33 mouse cellular contexts compared by ENCODE assay signal in genomic region chr2:119296756-119297155, GRCm38 (mm10). TPM values are rescaled to one million over a fixed set of nuclear protein-coding genes. Genes with fewer than 3 reads are reported as not detected.
A peak's percentile ranks its signal among the peaks of the same experiment; 100 is the strongest.
DNase-seq lines count a peak whose midpoint lies in the region; ATAC-seq and TF ChIP-seq lines count a peak whose summit lies in the region.
"Had no signal": no experiment of that assay in that cellular context is flagged by ENCODE, and none has a peak within 500 bp of the region (broad histone marks: within the 10 kb centered on the region; RNA-seq: fewer than 3 reads in every experiment).

No protein-coding gene starts in this region.

- no peak overlapping the region for H3K27ac ChIP-seq in heart, embryonic 10.5 days
- H3K27ac ChIP-seq in stomach, postnatal 0 days (replicated peaks) = no peak overlapping the region
- H3K27ac ChIP-seq: embryonic facial prominence, embryonic 10.5 days; embryonic facial prominence, embryonic 13.5 days; forebrain, embryonic 10.5 days; forebrain, embryonic 13.5 days; heart, embryonic 15.5 days; hindbrain, embryonic 14.5 days; hindbrain, postnatal 0 days had no signal

- no peak for TF ChIP-seq CTCF in stomach, postnatal 0 days (IDR thresholded peaks at IDR 0.05; ENCODE audit: low read depth)

- intact Hi-C loops in heart, postnatal 25 days (cut with DNase I) = loop anchor here (5.0 kb wide), 1 partner anchor 226 kb away; no protein-coding TSS in a partner anchor

- H3K4me1 ChIP-seq in heart, embryonic 10.5 days = peaks cover 23% of the 10 kb centered on the region
- H3K4me1 ChIP-seq in stomach, postnatal 0 days (replicated peaks; ENCODE audit: control insufficient read depth, insufficient read depth) = peaks cover 8% of the 10 kb centered on the region

- H3K4me3 ChIP-seq in heart, embryonic 10.5 days = no peak overlapping the region
- no peak overlapping the region for H3K4me3 ChIP-seq in stomach, postnatal 0 days (ENCODE audit: low read depth, low read length)
- H3K4me3 ChIP-seq: embryonic facial prominence, embryonic 10.5 days; embryonic facial prominence, embryonic 13.5 days; erythroblast, embryonic 14.5 days; forebrain, embryonic 10.5 days; forebrain, embryonic 13.5 days; heart, embryonic 12.5 days; heart, embryonic 15.5 days had no signal

- no peak overlapping the region for H3K4me2 ChIP-seq in stomach, postnatal 0 days (replicated peaks; ENCODE audit: low read depth)
- H3K4me2 ChIP-seq: embryonic facial prominence, embryonic 13.5 days; forebrain, embryonic 13.5 days; heart, embryonic 12.5 days; heart, embryonic 15.5 days; hindbrain, embryonic 14.5 days had no signal

- H3K9ac ChIP-seq in stomach, postnatal 0 days (ENCODE audit: low read length) = no peak overlapping the region
- H3K9ac ChIP-seq: embryonic facial prominence, embryonic 13.5 days; forebrain, embryonic 13.5 days; heart, embryonic 12.5 days; heart, embryonic 15.5 days; hindbrain, embryonic 14.5 days had no signal

- ATAC-seq in granulocyte monocyte progenitor cell, adult 5-6 weeks (replicated peaks; ENCODE audit: poor library complexity, severe bottlenecking) = peak; percentile 14; the same call in 1 of the 2 replicates
- no peak for ATAC-seq in stomach, postnatal 0 days (ENCODE audit: low FRiP score, low TSS enrichment)
- ATAC-seq: forebrain, embryonic 13.5 days; forebrain, embryonic 16.5 days; hindbrain, postnatal 0 days; inflammation-experienced regulatory T-cells, adult 6 months; intestine, embryonic 16.5 days had no signal

- peak; percentile 27 for DNase-seq in cerebellum, adult 11-12 months
- DNase-seq in cerebellum, postnatal 14 days = no peak
- peak; percentile 72 for DNase-seq in heart, embryonic 10.5 days (ENCODE audit: low spot score)
- no peak for DNase-seq in heart, postnatal 25 days (ENCODE audit: low spot score)
- DNase-seq in lung, postnatal 36 days = peak; percentile 26
- DNase-seq in lung, postnatal 10 days = no peak
- DNase-seq in stomach, postnatal 0 days (ENCODE audit: low spot score) = no peak
- DNase-seq: adrenal gland, adult 2 months; adrenal gland, postnatal 25 days; cerebellum, adult 2 months; cerebellum, postnatal 25 days; embryo, embryonic 11 days; gastrocnemius, postnatal 10 days; gastrocnemius, postnatal 36 days; heart, adult 11 months; heart, postnatal 10 days; heart, postnatal 4 days had no signal

- no peaks in the 10 kb centered on the region for H3K27me3 ChIP-seq in heart, embryonic 10.5 days (ENCODE audit: insufficient read depth, poor library complexity, severe bottlenecking)
- H3K27me3 ChIP-seq in stomach, postnatal 0 days (ENCODE audit: control insufficient read depth, insufficient read depth, low read length) = no peaks in the 10 kb centered on the region
- H3K27me3 ChIP-seq: embryonic facial prominence, embryonic 13.5 days; forebrain, embryonic 13.5 days; heart, embryonic 12.5 days; heart, embryonic 15.5 days had no signal

- H3K9me3 ChIP-seq in heart, embryonic 10.5 days = no peaks in the 10 kb centered on the region
- H3K9me3 ChIP-seq in stomach, postnatal 0 days (ENCODE audit: control insufficient read depth, low read length) = no peaks in the 10 kb centered on the region
- H3K9me3 ChIP-seq: embryonic facial prominence, embryonic 10.5 days; embryonic facial prominence, embryonic 13.5 days; forebrain, embryonic 10.5 days; forebrain, embryonic 13.5 days; heart, embryonic 12.5 days; heart, embryonic 15.5 days had no signal

- no peak for TF ChIP-seq EP300 in stomach, postnatal 0 days (optimal IDR thresholded peaks at IDR 0.05)

- 93% methylated on average over 12 of the region's 12 CpGs for WGBS in heart, embryonic 10.5 days
- WGBS in stomach, postnatal 0 days = 91% methylated on average over 12 of the region's 12 CpGs

- peaks cover 77% of the 10 kb centered on the region for H3K36me3 ChIP-seq in heart, embryonic 10.5 days
- peaks cover 17% of the 10 kb centered on the region for H3K36me3 ChIP-seq in stomach, postnatal 0 days (ENCODE audit: control insufficient read depth, insufficient read depth, low read length)

RNA-seq across cellular contexts. Expression of gene Vps18, which starts 8.2 kb away (rescaled TPM):
- 17.4 and 18.6 TPM in 2 replicates for polyA plus RNA-seq in heart, embryonic 10.5 days (2016; fragmentation: Nextera tagmentation; extraction: Ambion mirVana)
- 10 to 100 TPM; 11.9 to 13.0 TPM for total RNA-seq in heart, postnatal 25 days (2021)
- total RNA-seq in granulocyte monocyte progenitor cell, adult 5-6 weeks (2014; fragmentation: Nextera tagmentation) = 11.3 and 14.8 TPM in 2 replicates
- 17.2 and 21.1 TPM in 2 replicates for total RNA-seq in granulocyte monocyte progenitor cell, adult 5-6 weeks (2017)
- polyA plus RNA-seq in stomach, postnatal 0 days (2015; fragmentation: Nextera tagmentation; extraction: Ambion mirVana) = 7.7 and 8.0 TPM in 2 replicates

RNA-seq across cellular contexts. Expression of gene Rhov, which starts 25.7 kb away (rescaled TPM):
- 0.39 TPM in 1 of 2 replicates, not detected in the other for polyA plus RNA-seq in heart, embryonic 10.5 days (2016; fragmentation: Nextera tagmentation; extraction: Ambion mirVana)
- total RNA-seq in heart, postnatal 25 days (2021) = not detected
- total RNA-seq in granulocyte monocyte progenitor cell, adult 5-6 weeks (2014; fragmentation: Nextera tagmentation) = not detected in 2 replicates
- 0.26 and 0.65 TPM in 2 replicates for total RNA-seq in granulocyte monocyte progenitor cell, adult 5-6 weeks (2017)
- polyA plus RNA-seq in stomach, postnatal 0 days (2015; fragmentation: Nextera tagmentation; extraction: Ambion mirVana) = 17.0 and 19.4 TPM in 2 replicates
- total RNA-seq: gastrocnemius, adult 18-20 months; gastrocnemius, postnatal 10 days; gastrocnemius, postnatal 36 days; heart, adult 8-10 months; heart, postnatal 10 days; heart, postnatal 4 days; MEL had no signal
- polyA plus RNA-seq: erythroblast, embryonic 14.5 days had no signal

RNA-seq across cellular contexts. Expression of gene Dll4, which starts 28.8 kb away (rescaled TPM):
- polyA plus RNA-seq in heart, embryonic 10.5 days (2016; fragmentation: Nextera tagmentation; extraction: Ambion mirVana) = 6.0 and 7.5 TPM in 2 replicates
- total RNA-seq in heart, postnatal 25 days (2021) = 10 to 100 TPM; 16.7 to 22.5 TPM
- not detected in 2 replicates for total RNA-seq in granulocyte monocyte progenitor cell, adult 5-6 weeks (2014; fragmentation: Nextera tagmentation)
- not detected in 2 replicates for total RNA-seq in granulocyte monocyte progenitor cell, adult 5-6 weeks (2017)
- 3.7 TPM in 2 replicates for polyA plus RNA-seq in stomach, postnatal 0 days (2015; fragmentation: Nextera tagmentation; extraction: Ambion mirVana)
- total RNA-seq: MEL had no signal
- polyA plus RNA-seq: inflammation-experienced regulatory T-cells, adult 6 months had no signal

RNA-seq across cellular contexts. Expression of gene Chac1, which starts 54.3 kb away (rescaled TPM):
- polyA plus RNA-seq in heart, embryonic 10.5 days (2016; fragmentation: Nextera tagmentation; extraction: Ambion mirVana) = 0.55 and 0.69 TPM in 2 replicates
- total RNA-seq in heart, postnatal 25 days (2021) = 1 to 10 TPM; 7.2 to 9.3 TPM
- not detected in 2 replicates for total RNA-seq in granulocyte monocyte progenitor cell, adult 5-6 weeks (2014; fragmentation: Nextera tagmentation)
- total RNA-seq in granulocyte monocyte progenitor cell, adult 5-6 weeks (2017) = not detected in 2 replicates
- 2.0 and 2.6 TPM in 2 replicates for polyA plus RNA-seq in stomach, postnatal 0 days (2015; fragmentation: Nextera tagmentation; extraction: Ambion mirVana)
- polyA plus RNA-seq: inflammation-experienced regulatory T-cells, adult 6 months had no signal

RNA-seq across cellular contexts. Expression of gene Spint1, which starts 59.6 kb away (rescaled TPM):
- 2.6 and 8.8 TPM in 2 replicates for polyA plus RNA-seq in heart, embryonic 10.5 days (2016; fragmentation: Nextera tagmentation; extraction: Ambion mirVana)
- not detected for total RNA-seq in heart, postnatal 25 days (2021)
- total RNA-seq in granulocyte monocyte progenitor cell, adult 5-6 weeks (2014; fragmentation: Nextera tagmentation) = not detected in 2 replicates
- 0.15 TPM in 1 of 2 replicates, not detected in the other for total RNA-seq in granulocyte monocyte progenitor cell, adult 5-6 weeks (2017)
- polyA plus RNA-seq in stomach, postnatal 0 days (2015; fragmentation: Nextera tagmentation; extraction: Ambion mirVana) = 70.9 and 80.2 TPM in 2 replicates
- total RNA-seq: gastrocnemius, adult 18-20 months; heart, postnatal 10 days; heart, postnatal 4 days; MEL had no signal
- polyA plus RNA-seq: erythroblast, embryonic 14.5 days had no signal

Comparison
In these comparisons a context has a peak if more than half of its experiments do, and no peak if none do; other contexts are left out.
1. DNase-seq: peak in cerebellum, adult 11-12 months (single experiment), heart, embryonic 10.5 days (single experiment) and lung, postnatal 36 days (single experiment); none in cerebellum, postnatal 14 days (0 of 2), heart, postnatal 25 days (single experiment), lung, postnatal 10 days (single experiment) and stomach, postnatal 0 days (single experiment).
2. RNA of gene Dll4, which starts 28.8 kb away (total RNA-seq): 16.7 to 22.5 TPM in heart, postnatal 25 days; not detected in granulocyte monocyte progenitor cell, adult 5-6 weeks; every median in the first group is over 10 times any median in the second.